ENCODE assay signal across 14 mouse cellular contexts in genomic region chr13:75475828-75476597, GRCm38 (mm10).
"Had no signal": no experiment of that assay in that cellular context is flagged by ENCODE, and none has a peak within 500 bp of the region (broad histone marks: within the 10 kb centered on the region; RNA-seq: fewer than 3 reads in every experiment).

No protein-coding gene starts in this region.

- H3K4me2 ChIP-seq: liver, embryonic 12.5 days; midbrain, embryonic 13.5 days; midbrain, embryonic 15.5 days; neural tube, embryonic 12.5 days; stomach, embryonic 15.5 days had no signal

- DNase-seq: lung, adult 18-20 months; lung, postnatal 10 days; right cerebral cortex, postnatal 14 days; thymus, adult 2 months; thymus, postnatal 25 days; thymus, postnatal 4 days had no signal

- H3K27me3 ChIP-seq: liver, embryonic 12.5 days; midbrain, embryonic 13.5 days; midbrain, embryonic 15.5 days; neural tube, embryonic 12.5 days; stomach, embryonic 15.5 days had no signal

- H3K4me1 ChIP-seq: liver, embryonic 12.5 days; midbrain, embryonic 10.5 days; midbrain, embryonic 13.5 days; midbrain, embryonic 15.5 days; neural tube, embryonic 12.5 days; stomach, embryonic 15.5 days had no signal

- H3K9me3 ChIP-seq: liver, embryonic 12.5 days; midbrain, embryonic 10.5 days; midbrain, embryonic 13.5 days; midbrain, embryonic 15.5 days; neural tube, embryonic 12.5 days; stomach, embryonic 15.5 days had no signal

- H3K9ac ChIP-seq: liver, embryonic 12.5 days; liver, embryonic 14.5 days; midbrain, embryonic 13.5 days; midbrain, embryonic 15.5 days; neural tube, embryonic 12.5 days; stomach, embryonic 15.5 days had no signal

- H3K36me3 ChIP-seq: liver, embryonic 12.5 days; midbrain, embryonic 10.5 days; midbrain, embryonic 13.5 days; midbrain, embryonic 15.5 days; neural tube, embryonic 12.5 days; stomach, embryonic 15.5 days had no signal

- H3K4me3 ChIP-seq: liver, embryonic 12.5 days; midbrain, embryonic 10.5 days; midbrain, embryonic 13.5 days; midbrain, embryonic 15.5 days; neural tube, embryonic 12.5 days; stomach, embryonic 15.5 days had no signal

- H3K27ac ChIP-seq: liver, embryonic 12.5 days; liver, embryonic 14.5 days; midbrain, embryonic 10.5 days; midbrain, embryonic 13.5 days; midbrain, embryonic 15.5 days; neural tube, embryonic 12.5 days; stomach, embryonic 15.5 days; stomach, postnatal 0 days had no signal

- ATAC-seq: liver, embryonic 12.5 days; midbrain, embryonic 13.5 days; midbrain, embryonic 15.5 days had no signal
